Mouse (Mus musculus) liver, adult 2 months (tissue): Measurements from ENCODE around the gene Pitpnm1. TPM values are rescaled to one million over a fixed set of nuclear protein-coding genes. Genes with fewer than 3 reads are reported as not detected.

Experiments used
- DNase-seq: peaks from one replicate; pipeline ENCODE4 v3.0.0-alpha.2; 2011; ENCODE audit warnings: low read depth, low spot score; ENCODE audit errors: extremely low read depth
- H3K27ac ChIP-seq: fragments of 200-500 bp; replicated peaks from 2 replicates; pipeline ENCODE4 v1.5.1; 2012; ENCODE audit warnings: low read depth, mild to moderate bottlenecking, control low read depth, inconsistent platforms, low read length; ENCODE audit not compliant: insufficient read depth
- H3K27me3 ChIP-seq: fragments of 200-500 bp; 2 replicates; pipeline ENCODE4 v1.6.1; 2012; ENCODE audit warnings: mild to moderate bottlenecking, moderate library complexity, low read length, inconsistent platforms; ENCODE audit not compliant: control insufficient read depth, insufficient read depth
- H3K36me3 ChIP-seq: fragments of 200-500 bp; 2 replicates; pipeline ENCODE4 v1.6.1; 2012; ENCODE audit warnings: low read length, inconsistent platforms; ENCODE audit not compliant: control insufficient read depth, insufficient read depth
- H3K4me1 ChIP-seq: fragments of 200-500 bp; 2 replicates; pipeline ENCODE4 v1.6.1; 2011; ENCODE audit warnings: low read length; ENCODE audit not compliant: control insufficient read depth, insufficient read depth
- H3K4me3 ChIP-seq: fragments of 200-500 bp; 2 replicates; pipeline ENCODE4 v1.5.1; 2011; ENCODE audit warnings: low read depth, mild to moderate bottlenecking, control low read depth, low read length, moderate library complexity; ENCODE audit not compliant: insufficient read depth
- H3K79me2 ChIP-seq: fragments of 200-500 bp; 2 replicates; pipeline ENCODE4 v1.6.1; 2012; ENCODE audit warnings: inconsistent platforms, mild to moderate bottlenecking, low read length, moderate library complexity; ENCODE audit not compliant: control insufficient read depth, insufficient read depth
- H3K9ac ChIP-seq: fragments of 200-500 bp; 2 replicates; pipeline ENCODE4 v1.6.1; 2012; ENCODE audit warnings: low read depth, mild to moderate bottlenecking, control low read depth, inconsistent platforms, low read length
- CTCF ChIP-seq: fragments of 200-500 bp; IDR thresholded peaks from 2 replicates; pipeline ENCODE4 v1.5.1; 2011; ENCODE audit warnings: low read depth, low read length, control low read depth
- POLR2A ChIP-seq: fragments of 200-500 bp; IDR thresholded peaks from 2 replicates; pipeline ENCODE4 v1.6.1; 2011; ENCODE audit warnings: low read length, control low read depth; ENCODE audit not compliant: insufficient read depth; ENCODE audit errors: extremely low read depth
- WGBS: fragments of 180-500 bp; shearing (Covaris S2); methylation state at CpG from one replicate; pipeline ENCODE4 v1.1.7; 2018; 5-methylcytosine and 5-hydroxymethylcytosine counted together
- polyA plus RNA-seq: library from polyadenylated mRNA; depleted of rRNA; stranded (reverse); fragments of >200 nt; gene quantifications from 2 replicates; pipeline ENCODE4 v1.2.3, GENCODE M21; 2012; rRNA removed
- total RNA-seq: library from RNA; depleted of rRNA; stranded (reverse); fragments of >200 nt; gene quantifications from 2 replicates; pipeline ENCODE4 v1.2.3, GENCODE M21; 2014; rRNA removed

Gene Pitpnm1
- total RNA-seq = 1.7 and 4.9 TPM in 2 replicates
- polyA plus RNA-seq = 8.1 and 14.2 TPM in 2 replicates

DNA sequence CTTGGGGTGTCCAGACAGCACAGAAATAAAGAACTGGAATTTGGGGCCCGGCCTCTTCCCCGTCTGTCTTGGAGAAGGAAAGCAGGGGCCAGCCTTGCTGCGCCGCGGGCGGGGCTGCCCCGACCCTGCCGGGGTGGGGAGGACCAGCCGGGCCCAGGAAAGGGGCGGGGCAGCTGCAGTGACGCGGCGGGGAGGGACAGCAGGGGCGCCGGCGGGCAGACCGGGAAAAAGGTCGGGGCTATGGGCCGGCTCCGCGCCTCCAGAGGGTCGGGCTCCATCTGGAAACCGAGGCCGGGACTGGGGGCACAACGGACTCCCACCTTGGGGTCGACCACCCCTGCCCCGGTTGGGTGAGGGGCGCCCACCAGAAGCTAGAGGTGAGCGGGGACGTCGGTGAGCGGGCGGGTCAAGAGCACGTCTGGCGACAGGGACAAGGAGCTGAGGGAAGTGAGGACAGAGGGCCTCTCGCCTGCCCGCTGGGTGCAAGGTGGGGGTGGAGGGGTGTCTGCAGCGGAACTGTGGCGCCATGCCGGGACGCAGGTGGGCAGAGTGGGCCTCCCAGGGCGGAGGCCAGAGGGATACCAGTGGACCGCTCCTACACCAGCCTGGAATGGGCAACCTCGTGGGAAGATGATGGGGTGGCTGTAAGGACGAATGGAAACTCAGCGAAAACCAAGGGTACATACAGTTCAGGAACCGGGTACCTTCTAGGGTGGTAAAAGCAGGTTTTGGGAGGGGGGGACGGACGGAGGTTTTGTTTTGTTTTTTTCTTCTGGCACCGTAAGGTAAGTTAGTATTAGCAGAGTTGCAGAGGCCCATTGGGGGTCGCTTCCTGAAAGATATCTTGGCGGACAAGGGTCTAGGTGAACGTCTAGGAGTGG, at the start of gene Pitpnm1:
TSS of gene Pitpnm1 (plus strand) at position 162 of the 881 bp plus-strand sequence.
- no peaks in the 10 kb centered on the region for H3K36me3 ChIP-seq
- H3K27me3 ChIP-seq = no peaks in the 10 kb centered on the region
- TF ChIP-seq CTCF (no peak), POLR2A (no peak)
- peaks cover 26% of the 10 kb centered on the region for H3K4me1 ChIP-seq
- DNase-seq = no peak
- 4% methylated on average over 52 of the region's 53 CpGs for WGBS
- H3K79me2 ChIP-seq = no peaks in the 10 kb centered on the region
- H3K27ac ChIP-seq = peak within 1 kb of the TSS; percentile 35
- peak within 1 kb of the TSS; percentile 65 for H3K4me3 ChIP-seq
- peak within 1 kb of the TSS; percentile 86 for H3K9ac ChIP-seq

DNA sequence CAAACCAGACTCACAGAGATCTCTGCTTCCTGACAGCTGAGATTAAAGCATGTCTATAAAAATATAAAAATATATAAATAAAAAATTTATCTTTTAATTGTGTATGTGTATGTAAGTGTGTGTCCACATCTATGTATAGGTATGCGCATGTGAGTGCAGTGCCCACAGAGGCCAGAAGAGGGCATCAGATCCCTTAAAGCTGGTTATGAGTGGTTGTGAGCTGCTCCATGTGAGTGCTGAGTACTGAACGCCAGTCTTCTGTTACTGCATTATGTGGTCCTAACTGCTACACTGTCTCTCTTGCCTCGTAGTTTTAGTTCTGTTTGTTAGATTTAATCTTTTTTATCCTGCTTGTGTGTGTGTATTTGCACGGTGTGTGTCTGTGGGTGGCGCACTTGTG, 48.8 kb upstream of the Pitpnm1 start:
- 96% methylated on average over 5 of the region's 5 CpGs for WGBS
- no peak for TF ChIP-seq POLR2A
- peak; percentile 26; the same call in 1 of the 2 replicates for TF ChIP-seq CTCF
- Histone ChIP-seq H3K36me3 (no peaks in the 10 kb centered on the region), H3K27me3 (no peaks in the 10 kb centered on the region), H3K9ac (no peak overlapping the region), H3K4me1 (peaks cover 19% of the 10 kb centered on the region), H3K27ac (no peak overlapping the region; the same call in 1 of the 2 replicates), H3K79me2 (no peaks in the 10 kb centered on the region), H3K4me3 (no peak overlapping the region)
- peak; percentile 22 for DNase-seq

DNA sequence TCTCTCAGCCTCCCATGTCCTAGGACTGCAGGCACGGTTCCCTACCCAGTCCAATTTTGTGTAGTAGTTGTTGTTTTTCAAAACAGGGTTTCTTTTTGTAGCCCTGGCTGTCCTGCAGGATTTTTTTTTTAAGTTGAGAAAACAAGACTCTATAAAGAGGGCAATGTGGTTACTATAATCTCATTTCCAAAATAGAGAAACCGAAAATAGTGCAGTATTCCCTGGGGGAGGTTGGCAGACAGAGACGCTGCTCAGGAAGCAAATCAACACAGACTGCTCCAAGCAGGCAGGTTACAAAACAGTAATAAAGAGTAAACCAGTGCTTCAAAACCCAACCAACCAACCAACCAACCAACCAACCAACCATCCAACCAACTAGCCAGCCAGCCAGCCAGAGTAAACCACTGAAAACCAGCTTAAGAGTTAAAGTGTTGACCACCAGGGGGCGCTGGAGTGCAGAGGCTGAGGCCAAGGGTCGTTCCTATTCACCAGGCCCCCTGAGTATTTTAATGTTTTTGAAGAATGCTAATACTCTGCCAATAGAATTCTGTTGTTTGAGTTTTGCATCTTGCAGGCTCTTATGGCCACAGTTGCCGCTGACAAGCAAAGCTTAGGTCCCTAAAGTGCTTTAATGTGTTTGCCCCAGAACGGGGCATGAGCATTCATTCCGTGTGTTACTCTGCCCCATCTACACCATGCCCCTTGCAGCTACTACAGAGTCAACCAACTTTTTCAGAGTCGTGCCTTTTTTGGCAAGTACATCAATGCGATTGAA, 47.9 kb upstream of the Pitpnm1 start:
- Histone ChIP-seq H3K4me1 (peaks cover 21% of the 10 kb centered on the region), H3K27me3 (no peaks in the 10 kb centered on the region), H3K27ac (no peak overlapping the region), H3K4me3 (no peak overlapping the region), H3K9ac (no peak overlapping the region), H3K36me3 (no peaks in the 10 kb centered on the region), H3K79me2 (no peaks in the 10 kb centered on the region)
- peak; percentile 69 for DNase-seq
- no peak for TF ChIP-seq POLR2A
- peak; percentile 83 for TF ChIP-seq CTCF
- WGBS = 39% methylated on average over 10 of the region's 10 CpGs

DNA sequence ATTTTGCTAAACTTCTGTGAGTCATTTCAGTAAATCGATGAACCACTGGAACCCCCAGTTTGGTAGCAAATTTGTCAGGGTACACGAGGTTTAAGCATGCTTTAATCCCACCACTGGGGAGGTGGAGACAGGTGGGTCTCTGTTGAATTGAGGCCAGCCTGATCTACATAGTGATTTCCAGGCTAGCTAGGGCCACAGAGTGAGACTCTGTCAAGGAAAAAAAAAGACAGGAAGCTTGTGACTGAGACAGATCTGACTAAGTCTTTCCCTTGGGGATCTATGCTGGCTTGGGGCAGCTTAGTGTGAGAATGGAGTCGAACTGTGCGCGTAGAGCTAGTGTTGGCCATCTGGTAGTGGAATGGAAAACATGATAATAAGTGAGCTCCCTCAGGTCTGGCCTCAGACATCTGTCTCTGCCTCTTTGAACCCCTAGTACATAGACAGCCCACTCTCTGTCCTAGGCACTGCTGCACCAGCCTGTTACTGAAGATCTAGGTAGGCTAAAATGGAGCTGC, 47.2 kb upstream of the Pitpnm1 start:
- Histone ChIP-seq H3K36me3 (no peaks in the 10 kb centered on the region), H3K4me3 (no peak overlapping the region), H3K27me3 (no peaks in the 10 kb centered on the region), H3K27ac (no peak overlapping the region), H3K9ac (no peak overlapping the region), H3K79me2 (no peaks in the 10 kb centered on the region), H3K4me1 (peaks cover 21% of the 10 kb centered on the region)
- TF ChIP-seq CTCF (no peak), POLR2A (no peak)
- no peak for DNase-seq
- WGBS = 80% methylated on average over 5 of the region's 5 CpGs

DNA sequence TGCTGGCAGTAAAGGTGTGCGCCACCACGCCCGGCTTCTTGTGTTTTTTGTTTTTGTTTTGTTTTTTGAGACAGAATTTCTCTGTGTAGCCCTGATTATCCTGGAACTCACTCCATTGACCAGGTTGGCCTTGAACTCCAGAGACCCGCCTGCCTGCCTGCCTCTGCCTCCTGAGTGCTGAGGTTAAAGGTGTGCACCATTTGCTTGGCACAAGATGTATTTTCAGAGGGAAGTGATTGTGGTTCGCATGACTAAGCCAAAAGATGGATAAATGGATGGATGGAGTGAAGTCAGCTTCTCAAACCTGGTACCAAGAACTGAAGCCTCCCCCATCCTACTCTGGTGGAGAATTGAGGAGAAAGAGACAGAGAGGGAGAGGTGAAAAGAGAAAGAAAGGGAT, 45.2 kb upstream of the Pitpnm1 start:
- TF ChIP-seq POLR2A (no peak), CTCF (no peak)
- peaks cover 28% of the 10 kb centered on the region for H3K4me1 ChIP-seq
- DNase-seq = peak; percentile 75
- H3K27ac ChIP-seq = peak overlapping the region; percentile 98
- H3K79me2 ChIP-seq = no peaks in the 10 kb centered on the region
- H3K27me3 ChIP-seq = no peaks in the 10 kb centered on the region
- H3K9ac ChIP-seq = no peak overlapping the region
- H3K36me3 ChIP-seq = no peaks in the 10 kb centered on the region
- 29% methylated on average over 5 of the region's 5 CpGs for WGBS
- H3K4me3 ChIP-seq = no peak overlapping the region
